28 mouse cellular contexts compared by ENCODE assay signal in genomic region chr10:88409751-88410150, GRCm38 (mm10). TPM values are rescaled to one million over a fixed set of nuclear protein-coding genes. Genes with fewer than 3 reads are reported as not detected.
DNase-seq lines count a peak whose midpoint lies in the region; TF ChIP-seq lines count a peak whose summit lies in the region.
"Had no signal": no experiment of that assay in that cellular context is flagged by ENCODE, and none has a peak within 500 bp of the region (broad histone marks: within the 10 kb centered on the region; RNA-seq: fewer than 3 reads in every experiment).

No protein-coding gene starts in this region.

- no peaks in the 10 kb centered on the region for H3K79me2 ChIP-seq in heart, adult 2 months (replicated peaks; ENCODE audit: control insufficient read depth, insufficient read depth, low read length)
- peaks cover 82% of the 10 kb centered on the region for H3K79me2 ChIP-seq in macrophage (ENCODE audit: inconsistent target)

- intact Hi-C loops in heart, adult 2 months (cut with DNase I), result no loop called here

- no peak for TF ChIP-seq EP300 in heart, adult 2 months (IDR thresholded peaks at IDR 0.05; ENCODE audit: insufficient read depth, low read depth, low read length)

- DNase-seq in heart, adult 2 months, result no peak
- no peak for DNase-seq in heart, adult 8-10 months (ENCODE audit: low spot score)
- peak; percentile 60 for DNase-seq in splenic B cell, adult 2 months (ENCODE audit: low read depth, low spot score)
- no peak for DNase-seq in right cerebral cortex, adult 2 months (ENCODE audit: low spot score in 2 of 2)
- no peak for DNase-seq in urinary bladder, postnatal 4 days (ENCODE audit: low spot score in 2 of 2)
- DNase-seq: adrenal gland, adult 2 months; adrenal gland, postnatal 25 days; cerebellum, adult 2 months; cerebellum, adult 9-11 months; cerebellum, postnatal 25 days; gastrocnemius, postnatal 10 days; gastrocnemius, postnatal 36 days; heart, adult 11 months; heart, postnatal 14 days; heart, postnatal 4 days had no signal

- no peak overlapping the region for H3K4me3 ChIP-seq in heart, adult 2 months
- no peak overlapping the region for H3K4me3 ChIP-seq in macrophage (ENCODE audit: inconsistent target)
- H3K4me3 ChIP-seq: embryonic facial prominence, embryonic 12.5 days; embryonic facial prominence, embryonic 15.5 days; forebrain, embryonic 12.5 days; forebrain, embryonic 15.5 days; heart, embryonic 10.5 days; heart, embryonic 13.5 days had no signal

- peaks cover 3% of the 10 kb centered on the region; the same call in 1 of the 2 replicates for H3K36me3 ChIP-seq in heart, adult 2 months (ENCODE audit: control insufficient read depth, insufficient read depth, low read length)
- peaks cover 12% of the 10 kb centered on the region; the same call in 1 of the 2 replicates for H3K36me3 ChIP-seq in macrophage (ENCODE audit: inconsistent target)
- H3K36me3 ChIP-seq in splenic B cell, adult 2 months (ENCODE audit: control insufficient read depth, insufficient read depth, low read length, poor library complexity, severe bottlenecking), result peaks cover 6% of the 10 kb centered on the region
- H3K36me3 ChIP-seq: embryonic facial prominence, embryonic 12.5 days; embryonic facial prominence, embryonic 15.5 days; forebrain, embryonic 12.5 days; forebrain, embryonic 15.5 days; heart, embryonic 10.5 days had no signal

- WGBS in heart, adult 2 months, result 41% methylated on average over 2 of the region's 2 CpGs
- WGBS in macrophage (ENCODE audit: missing documents), result 28% methylated on average over 2 of the region's 2 CpGs

- H3K27ac ChIP-seq in heart, adult 2 months, result peak overlapping the region; percentile 26; the same call in 1 of the 2 replicates
- peak overlapping the region; percentile 83 for H3K27ac ChIP-seq in macrophage
- H3K27ac ChIP-seq: embryonic facial prominence, embryonic 12.5 days; embryonic facial prominence, embryonic 15.5 days; forebrain, embryonic 12.5 days; forebrain, embryonic 15.5 days; heart, embryonic 10.5 days; heart, embryonic 13.5 days; hindbrain, embryonic 14.5 days; hindbrain, postnatal 0 days had no signal

- H3K9ac ChIP-seq in heart, adult 2 months (ENCODE audit: low read depth, low read length), result no peak overlapping the region
- H3K9ac ChIP-seq: embryonic facial prominence, embryonic 12.5 days; embryonic facial prominence, embryonic 15.5 days; forebrain, embryonic 12.5 days; forebrain, embryonic 15.5 days; heart, embryonic 13.5 days; hindbrain, embryonic 14.5 days had no signal

- no peak for TF ChIP-seq POLR2A in heart, adult 2 months (IDR thresholded peaks at IDR 0.05; ENCODE audit: insufficient read depth, low read depth, low read length)

- H3K27me3 ChIP-seq in heart, adult 2 months (ENCODE audit: control insufficient read depth, insufficient read depth, low read length), result no peaks in the 10 kb centered on the region
- H3K27me3 ChIP-seq in splenic B cell, adult 2 months (ENCODE audit: control insufficient read depth, insufficient read depth, low read length, poor library complexity, severe bottlenecking), result no peaks in the 10 kb centered on the region
- H3K27me3 ChIP-seq: embryonic facial prominence, embryonic 12.5 days; embryonic facial prominence, embryonic 15.5 days; forebrain, embryonic 12.5 days; forebrain, embryonic 15.5 days; heart, embryonic 13.5 days had no signal

- peaks cover 9% of the 10 kb centered on the region for H3K4me1 ChIP-seq in heart, adult 2 months (ENCODE audit: control insufficient read depth, insufficient read depth, low read length)
- H3K4me1 ChIP-seq: embryonic facial prominence, embryonic 12.5 days; embryonic facial prominence, embryonic 15.5 days; forebrain, embryonic 12.5 days had no signal

- TF ChIP-seq CTCF in heart, adult 2 months (IDR thresholded peaks at IDR 0.05), result no peak

RNA-seq across cellular contexts. Expression of gene Gnptab, which starts 30.8 kb away (rescaled TPM):
- 10 to 100 TPM; 24.3 to 27.6 TPM for total RNA-seq in heart, adult 2 months (2021)
- polyA plus RNA-seq in heart, adult 2 months (2012; rRNA removed), result 11.7 and 19.3 TPM in 2 replicates
- 10 to 100 TPM; 22.0 to 32.7 (median 25.8) TPM for total RNA-seq in heart, adult 8-10 months (2022)
- total RNA-seq in macrophage (2018; cell fraction: chromatin; rRNA removed), result 100 to 1,000 TPM in 13 of 26 experiments, 10 to 100 TPM in 13; 28.8 to 151 (median 99.6) TPM
- 10 to 100 TPM; 32.2 to 72.7 (median 51.5) TPM for total RNA-seq in macrophage (2018; cell fraction: cytosol; rRNA removed)
- total RNA-seq in macrophage (2018; cell fraction: nucleus; rRNA removed), result 100 to 1,000 TPM in 5 of 26 experiments, 10 to 100 TPM in 21; 45.1 to 176 (median 89.0) TPM
- polyA plus RNA-seq in macrophage (2018), result 34.0 to 83.1 TPM (median 76.6 TPM) in 3 replicates

RNA-seq across cellular contexts. Expression of gene Dram1, which starts 30.9 kb away (rescaled TPM):
- total RNA-seq in heart, adult 2 months (2021), result 1 to 10 TPM; 3.7 to 4.5 TPM
- 6.8 and 7.6 TPM in 2 replicates for polyA plus RNA-seq in heart, adult 2 months (2012; rRNA removed)
- 1 to 10 TPM; 2.2 to 4.1 (median 3.2) TPM for total RNA-seq in heart, adult 8-10 months (2022)
- 10 to 100 TPM in 23 of 26 experiments, 1 to 10 TPM in 3; 7.2 to 72.1 (median 20.8) TPM for total RNA-seq in macrophage (2018; cell fraction: chromatin; rRNA removed)
- 10 to 100 TPM; 13.4 to 41.9 (median 20.7) TPM for total RNA-seq in macrophage (2018; cell fraction: cytosol; rRNA removed)
- total RNA-seq in macrophage (2018; cell fraction: nucleus; rRNA removed), result 100 to 1,000 TPM in 2 of 26 experiments, 10 to 100 TPM in 24; 17.4 to 114 (median 41.6) TPM
- polyA plus RNA-seq in macrophage (2018), result 15.4 to 26.6 TPM (median 23.8 TPM) in 3 replicates
- total RNA-seq: MEL had no signal

RNA-seq across cellular contexts. Expression of gene Sycp3, which starts 49.6 kb away (rescaled TPM):
- total RNA-seq in heart, adult 2 months (2021), result not detected
- not detected in 2 replicates for polyA plus RNA-seq in heart, adult 2 months (2012; rRNA removed)
- not detected for total RNA-seq in heart, adult 8-10 months (2022)
- total RNA-seq in macrophage (2018; cell fraction: chromatin; rRNA removed), result under 1 TPM in 1 of 26 experiments, not detected in 25; 0.99 TPM
- not detected for total RNA-seq in macrophage (2018; cell fraction: cytosol; rRNA removed)
- under 1 TPM in 3 of 26 experiments, not detected in 23; 0.60 to 0.65 (median 0.63) TPM for total RNA-seq in macrophage (2018; cell fraction: nucleus; rRNA removed)
- polyA plus RNA-seq in macrophage (2018), result not detected in 3 replicates
- total RNA-seq: common myeloid progenitor, adult 5-6 weeks; gastrocnemius, postnatal 10 days; gastrocnemius, postnatal 36 days; heart, postnatal 14 days; heart, postnatal 4 days; hindbrain, postnatal 0 days; MEL had no signal
- polyA plus RNA-seq: adrenal gland, adult 2 months; embryonic facial prominence, embryonic 15.5 days; hindbrain, embryonic 11.5 days; inflammation-experienced regulatory T-cells, adult 6 months had no signal
